In genomic region chr1:165120349-165120898, GRCm38 (mm10) we compare ENCODE assay signal across 9 mouse cellular contexts. TPM values are rescaled to one million over a fixed set of nuclear protein-coding genes. Genes with fewer than 3 reads are reported as not detected.
DNase-seq lines count a peak whose midpoint lies in the region; ATAC-seq and TF ChIP-seq lines count a peak whose summit lies in the region.
"Had no signal": no experiment of that assay in that cellular context is flagged by ENCODE, and none has a peak within 500 bp of the region (broad histone marks: within the 10 kb centered on the region; RNA-seq: fewer than 3 reads in every experiment).

No protein-coding gene starts in this region.

- peaks cover 4% of the 10 kb centered on the region; the same call in 1 of the 2 replicates for H3K4me1 ChIP-seq in forebrain, embryonic 14.5 days (ENCODE audit: control insufficient read depth, insufficient read depth, low read length)
- H3K4me1 ChIP-seq in neural tube, embryonic 14.5 days (ENCODE audit: control insufficient read depth, insufficient read depth, low read length): peaks cover 4% of the 10 kb centered on the region; the same call in 1 of the 2 replicates
- H3K4me1 ChIP-seq in testis, adult 2 months (ENCODE audit: control insufficient read depth, insufficient read depth, low read length): peaks cover 6% of the 10 kb centered on the region

- intact Hi-C loops in heart, postnatal 10 days (cut with DNase I): loop anchor here (1.0 to 5.0 kb wide), 6 partner anchors 222 to 803 kb away; partner anchors contain the start of gene Atp1b1

- ATAC-seq in forebrain, embryonic 14.5 days: peak; percentile 92
- ATAC-seq in neural tube, embryonic 14.5 days (ENCODE audit: low read depth): peak; percentile 89

- H3K4me2 ChIP-seq in forebrain, embryonic 14.5 days (ENCODE audit: low read length): no peak overlapping the region
- H3K4me2 ChIP-seq in neural tube, embryonic 14.5 days (ENCODE audit: low read depth, low read length): peak overlapping the region; percentile 31; the same call in 1 of the 2 replicates

- 21% methylated on average over 21 of the region's 21 CpGs for WGBS in forebrain, embryonic 14.5 days
- WGBS in neural tube, embryonic 14.5 days: 25% methylated on average over 21 of the region's 21 CpGs

- H3K27me3 ChIP-seq in forebrain, embryonic 14.5 days (replicated peaks; ENCODE audit: control insufficient read depth, insufficient read depth, low read length): no peaks in the 10 kb centered on the region
- H3K27me3 ChIP-seq in neural tube, embryonic 14.5 days (ENCODE audit: control insufficient read depth, insufficient read depth, low read length): no peaks in the 10 kb centered on the region
- no peaks in the 10 kb centered on the region; the same call in 1 of the 2 replicates for H3K27me3 ChIP-seq in testis, adult 2 months (ENCODE audit: control insufficient read depth, insufficient read depth, low read length)

- peak; percentile 85 for DNase-seq in ES-CJ7 (ENCODE audit: low read depth, low spot score)
- DNase-seq in cerebellum, adult 11 months: peak; percentile 72
- DNase-seq in forebrain, embryonic 14.5 days (ENCODE audit: low spot score): peak; percentile 90
- DNase-seq in heart, postnatal 10 days: peak; percentile 89 to 94
- peak; percentile 94 for DNase-seq in kidney, postnatal 4 days
- peak; percentile 72 to 79 for DNase-seq in lung, adult 18-20 months

- no peaks in the 10 kb centered on the region for H3K36me3 ChIP-seq in forebrain, embryonic 14.5 days (ENCODE audit: control insufficient read depth, insufficient read depth, low read length)
- no peaks in the 10 kb centered on the region for H3K36me3 ChIP-seq in neural tube, embryonic 14.5 days (ENCODE audit: control insufficient read depth, insufficient read depth, low read length)
- H3K36me3 ChIP-seq in testis, adult 2 months (ENCODE audit: control insufficient read depth, insufficient read depth, low read length): no peaks in the 10 kb centered on the region
- H3K36me3 ChIP-seq: limb, embryonic 15.5 days had no signal

- no peak overlapping the region for H3K9ac ChIP-seq in forebrain, embryonic 14.5 days (ENCODE audit: low read length)
- H3K9ac ChIP-seq in neural tube, embryonic 14.5 days (replicated peaks; ENCODE audit: low read depth, low read length): no peak overlapping the region; the same call in 1 of the 2 replicates
- H3K9ac ChIP-seq: limb, embryonic 15.5 days had no signal

- H3K27ac ChIP-seq in forebrain, embryonic 14.5 days (ENCODE audit: low read depth, low read length): no peak overlapping the region
- H3K27ac ChIP-seq in neural tube, embryonic 14.5 days (ENCODE audit: low read depth, low read length): no peak overlapping the region
- H3K27ac ChIP-seq in testis, adult 2 months (ENCODE audit: control insufficient read depth, insufficient read depth, low read depth, low read length): no peak overlapping the region
- H3K27ac ChIP-seq: limb, embryonic 15.5 days had no signal

- peak; percentile 86 for TF ChIP-seq CTCF in testis, adult 2 months (IDR thresholded peaks at IDR 0.05; ENCODE audit: control insufficient read depth, insufficient read depth, insufficient replicate concordance, low read depth, low read length)

- no peak overlapping the region for H3K4me3 ChIP-seq in forebrain, embryonic 14.5 days (ENCODE audit: low read depth, low read length)
- no peak overlapping the region for H3K4me3 ChIP-seq in neural tube, embryonic 14.5 days (ENCODE audit: low read depth, low read length)
- no peak overlapping the region for H3K4me3 ChIP-seq in testis, adult 2 months (ENCODE audit: control insufficient read depth, low read depth, low read length)
- H3K4me3 ChIP-seq: limb, embryonic 15.5 days had no signal

- no peak for TF ChIP-seq POLR2A in testis, adult 2 months (IDR thresholded peaks at IDR 0.05; ENCODE audit: control insufficient read depth, low read depth, low read length)

- H3K9me3 ChIP-seq in forebrain, embryonic 14.5 days (replicated peaks; ENCODE audit: control insufficient read depth, low read length): no peaks in the 10 kb centered on the region
- no peaks in the 10 kb centered on the region for H3K9me3 ChIP-seq in neural tube, embryonic 14.5 days (ENCODE audit: control insufficient read depth, low read length)
- H3K9me3 ChIP-seq: limb, embryonic 15.5 days had no signal

RNA-seq across cellular contexts. Expression of gene Tbx19, which starts 40.1 kb away (rescaled TPM):
- polyA plus RNA-seq in forebrain, embryonic 14.5 days (2014; fragmentation: Nextera tagmentation; extraction: Ambion mirVana): 0.07 and 0.13 TPM in 2 replicates
- total RNA-seq in heart, postnatal 10 days (2021): not detected
- not detected in 2 replicates for polyA plus RNA-seq in neural tube, embryonic 14.5 days (2014; fragmentation: Nextera tagmentation; extraction: Ambion mirVana)
- polyA plus RNA-seq in testis, adult 2 months (2012; rRNA removed): 18.4 and 21.1 TPM in 2 replicates
- polyA plus RNA-seq: limb, embryonic 15.5 days had no signal

Comparison
In these comparisons a context has a peak if more than half of its experiments do, and no peak if none do; other contexts are left out.
1. RNA of gene Tbx19, which starts 40.1 kb away (polyA plus RNA-seq): 18.4 to 21.1 TPM in testis, adult 2 months; 0.07 to 0.13 TPM in forebrain, embryonic 14.5 days and not detected in neural tube, embryonic 14.5 days; every median in the first group is over 10 times any median in the second.
2. Peak in every context shown above with its lines, with median percentiles within 50 percentile points of each other: DNase-seq.